Mouse (Mus musculus) ES-E14 (cell line): ENCODE measurements at regions not wholly inside any gene's neighbourhood (a gene's known extent, or its start where the extent isn't known, plus 50 kb on each side); places are given as distances from the start of the nearest gene placed in this dataset.

Experiments
- DNase-seq: peaks from one replicate; pipeline ENCODE4 v3.0.0-alpha.2; 2013; ENCODE audit warnings: low read depth, low spot score
- H3K27ac ChIP-seq: 2 replicates; pipeline ENCODE4 v1.5.1; 2012; ENCODE audit warnings: low read depth, mild to moderate bottlenecking, low read length, moderate library complexity, mixed read lengths; ENCODE audit not compliant: poor library complexity, insufficient read depth, severe bottlenecking
- H3K36me3 ChIP-seq: 2 replicates; pipeline ENCODE4 v1.6.1; 2012; ENCODE audit warnings: mild to moderate bottlenecking, low read length, moderate library complexity, mixed read lengths; ENCODE audit not compliant: control insufficient read depth, poor library complexity, insufficient read depth, severe bottlenecking
- H3K4me1 ChIP-seq, 2 experiments: fragments of 150-350 bp in 1 of 2; sonication (generic) in 1 of 2; 2 replicates each; pipeline ENCODE4 v1.6.1; 2012; ENCODE audit warnings: low read length in 2 of 2, mild to moderate bottlenecking in 1 of 2, mixed read lengths in 1 of 2; ENCODE audit not compliant: control insufficient read depth in 2 of 2, insufficient read depth in 2 of 2, poor library complexity in 1 of 2
- H3K4me3 ChIP-seq, 2 experiments: fragments of 150-350 bp in 1 of 2; sonication (generic) in 1 of 2; 2 replicates each; pipeline ENCODE4 v1.5.1; 2012; ENCODE audit warnings: low read length in 2 of 2, low read depth in 1 of 2, mild to moderate bottlenecking in 1 of 2, mixed read lengths in 1 of 2; ENCODE audit not compliant: insufficient read depth in 1 of 2, poor library complexity in 1 of 2, severe bottlenecking in 1 of 2
- H3K9ac ChIP-seq: 2 replicates; pipeline ENCODE4 v1.6.1; 2012; ENCODE audit warnings: low read depth, mild to moderate bottlenecking, low read length, mixed read lengths; ENCODE audit not compliant: poor library complexity, insufficient read depth, severe bottlenecking
- H3K9me3 ChIP-seq: fragments of 150-350 bp; sonication (generic); 2 replicates; pipeline ENCODE4 v1.6.1; 2012; ENCODE audit warnings: low read depth, mild to moderate bottlenecking, low read length; ENCODE audit not compliant: control insufficient read depth, insufficient read depth
- CHD2 ChIP-seq: IDR thresholded peaks from 2 replicates; pipeline ENCODE4 v1.6.1; 2014; ENCODE audit warnings: mild to moderate bottlenecking, low read depth, low read length, inconsistent platforms
- HCFC1 ChIP-seq: IDR thresholded peaks from 2 replicates; pipeline ENCODE4 v1.6.1; 2012; ENCODE audit warnings: low read length, inconsistent platforms, borderline replicate concordance; ENCODE audit not compliant: insufficient read depth
- MAFK ChIP-seq: IDR thresholded peaks from 2 replicates; pipeline ENCODE4 v1.6.1; 2014; ENCODE audit warnings: mild to moderate bottlenecking, low read depth, low read length, inconsistent platforms; ENCODE audit not compliant: insufficient read depth
- ZC3H11A ChIP-seq: IDR thresholded peaks from 2 replicates; pipeline ENCODE4 v1.6.1; 2012; ENCODE audit warnings: low read depth, mild to moderate bottlenecking, inconsistent platforms, low read length, borderline replicate concordance
- ZNF384 ChIP-seq: IDR thresholded peaks from 2 replicates; pipeline ENCODE4 v1.6.1; 2012; ENCODE audit warnings: low read depth, low read length, inconsistent platforms
- in situ Hi-C, 2 experiments: fragments of 600-800 bp; cut with MboI; formaldehyde crosslinking; loops; one replicate each; pipeline ENCODE4 v1.15.1; 2025; ENCODE audit warnings: low sequenced_read_pairs in 2 of 2, inconsistent platforms in 1 of 2; ENCODE audit not compliant: unreplicated experiment in 2 of 2

DNA sequence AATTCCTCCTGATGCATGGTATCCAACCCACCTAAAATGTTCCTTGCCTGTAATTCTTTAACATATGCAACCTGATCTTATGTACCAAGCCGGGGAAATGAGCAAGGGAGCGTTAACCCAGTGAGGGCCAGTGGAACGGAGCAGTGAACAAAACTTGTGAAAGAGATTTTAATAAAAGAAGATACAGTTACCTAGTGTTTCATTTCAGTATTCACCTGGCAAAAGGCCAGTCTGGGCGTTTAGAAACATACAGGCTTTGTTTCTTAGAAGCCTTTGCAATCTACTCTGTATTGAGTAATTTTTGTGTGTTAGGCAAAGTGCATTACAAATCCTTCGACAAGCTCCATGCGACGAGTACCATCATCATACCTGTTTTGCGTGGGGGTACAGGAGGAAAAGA is 91.1 kb downstream of the Gm10260 start:
- no peaks in the 10 kb centered on the region for H3K36me3 ChIP-seq
- TF ChIP-seq MAFK (no peak), ZC3H11A (no peak), HCFC1 (no peak), ZNF384 (no peak), CHD2 (no peak)
- no peak for DNase-seq
- H3K4me3 ChIP-seq = no peak overlapping the region
- no peaks in the 10 kb centered on the region for H3K9me3 ChIP-seq
- no peak overlapping the region for H3K27ac ChIP-seq
- in situ Hi-C loops = no loop called here
- H3K9ac ChIP-seq = no peak overlapping the region
- no peaks in the 10 kb centered on the region for H3K4me1 ChIP-seq

DNA sequence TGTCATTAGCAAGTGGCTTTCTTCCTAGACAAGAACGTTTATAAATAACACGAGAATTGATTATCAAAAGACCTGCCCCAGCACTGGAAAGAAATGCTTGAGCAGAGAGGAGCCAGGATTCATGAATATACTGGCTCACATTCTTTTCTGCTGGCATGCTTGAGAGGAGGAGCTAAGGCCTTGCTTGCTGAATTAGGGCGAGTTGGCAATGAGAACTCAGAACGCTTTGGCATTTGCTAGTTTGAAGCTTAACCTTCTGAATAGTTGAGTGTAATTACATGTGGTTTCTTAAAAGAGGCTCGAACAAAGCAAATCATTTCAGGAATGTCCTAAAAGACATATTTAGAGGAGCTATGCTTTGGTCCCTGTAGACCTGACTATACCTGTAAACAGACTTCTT is 91.5 kb downstream of the Gm10260 start:
- H3K27ac ChIP-seq = no peak overlapping the region
- TF ChIP-seq HCFC1 = no peak
- no peak for TF ChIP-seq ZC3H11A
- TF ChIP-seq CHD2 = no peak
- TF ChIP-seq ZNF384 = no peak
- TF ChIP-seq MAFK = no peak
- no peaks in the 10 kb centered on the region for H3K4me1 ChIP-seq
- no peak overlapping the region for H3K9ac ChIP-seq
- H3K36me3 ChIP-seq = no peaks in the 10 kb centered on the region
- H3K4me3 ChIP-seq = no peak overlapping the region
- in situ Hi-C loops = no loop called here
- no peak for DNase-seq
- H3K9me3 ChIP-seq = no peaks in the 10 kb centered on the region

DNA sequence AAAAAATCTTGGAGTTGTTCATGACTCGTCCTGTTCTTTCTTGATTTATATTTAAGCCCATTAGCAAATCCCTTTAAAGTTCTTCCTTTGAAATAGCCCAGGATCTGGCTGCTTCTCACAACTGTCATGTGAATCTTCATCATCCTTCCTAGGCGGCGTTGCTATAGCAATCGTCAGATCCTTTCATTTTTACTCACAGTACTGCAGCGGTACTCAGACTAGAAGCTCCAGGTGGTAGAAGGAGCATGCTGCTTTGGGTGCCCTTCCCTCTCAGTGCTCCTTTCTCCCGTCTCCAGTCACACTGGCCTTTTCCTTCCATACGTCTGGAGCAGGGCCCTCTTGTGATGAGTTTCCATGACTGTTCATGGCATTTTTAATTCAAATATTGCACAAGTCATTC is 93.1 kb downstream of the Gm10260 start:
- no peak for DNase-seq
- in situ Hi-C loops = no loop called here

DNA sequence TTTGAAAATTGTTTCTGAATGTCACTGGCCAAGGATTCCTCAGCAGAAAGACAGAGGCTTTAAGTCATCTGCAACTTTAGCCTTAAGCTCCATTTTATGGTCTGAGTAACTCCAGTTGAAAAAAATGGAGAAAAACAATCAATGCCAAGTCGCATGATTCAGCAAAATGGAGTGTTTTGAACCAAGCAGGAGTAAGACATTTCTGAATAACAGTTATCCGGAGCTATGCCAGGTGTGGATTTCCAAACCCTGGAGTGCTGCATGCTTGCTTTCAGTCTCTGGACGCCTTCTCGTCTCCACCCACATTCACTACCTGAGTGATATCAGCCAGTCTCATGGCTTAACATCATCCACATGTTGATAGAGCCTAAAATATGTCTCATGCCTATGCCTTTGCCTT is 93.7 kb downstream of the Gm10260 start:
- in situ Hi-C loops = no loop called here
- Histone ChIP-seq H3K9me3 (no peaks in the 10 kb centered on the region), H3K4me1 (no peaks in the 10 kb centered on the region), H3K27ac (no peak overlapping the region), H3K9ac (no peak overlapping the region), H3K4me3 (no peak overlapping the region), H3K36me3 (no peaks in the 10 kb centered on the region)
- TF ChIP-seq ZC3H11A (no peak), ZNF384 (no peak), HCFC1 (no peak), MAFK (no peak), CHD2 (no peak)
- no peak for DNase-seq

More for the DNA sequence above, 93.1 kb downstream of the Gm10260 start:
- Histone ChIP-seq H3K36me3 (no peaks in the 10 kb centered on the region), H3K4me1 (no peaks in the 10 kb centered on the region), H3K9ac (no peak overlapping the region), H3K27ac (no peak overlapping the region), H3K9me3 (no peaks in the 10 kb centered on the region), H3K4me3 (no peak overlapping the region)
- TF ChIP-seq HCFC1 (no peak), ZNF384 (no peak), MAFK (no peak), CHD2 (no peak), ZC3H11A (no peak)

DNA sequence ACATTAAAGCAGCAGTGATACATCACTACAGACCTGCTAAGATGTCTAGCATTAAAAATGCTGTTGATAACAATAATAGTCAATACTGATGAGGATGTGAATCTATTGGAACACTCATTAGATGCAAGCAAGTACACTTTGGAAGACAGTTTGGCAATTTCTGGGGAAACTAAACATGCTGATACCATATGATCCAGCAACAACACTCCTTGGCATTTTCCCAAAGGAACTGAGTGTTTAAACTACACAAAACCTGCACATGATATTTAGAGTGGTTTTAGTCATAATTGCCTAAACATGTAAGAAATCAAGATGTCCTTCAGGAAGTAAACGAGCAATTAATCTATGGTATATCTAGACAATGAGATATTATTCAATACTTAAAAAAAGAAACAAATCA is 95.2 kb downstream of the Gm10260 start:
- H3K36me3 ChIP-seq = no peaks in the 10 kb centered on the region
- no peaks in the 10 kb centered on the region for H3K9me3 ChIP-seq
- H3K4me3 ChIP-seq = no peak overlapping the region
- no peak for TF ChIP-seq ZNF384
- no peak for TF ChIP-seq HCFC1
- TF ChIP-seq ZC3H11A = no peak
- TF ChIP-seq CHD2 = no peak
- no peak for TF ChIP-seq MAFK
- no peak for DNase-seq
- H3K4me1 ChIP-seq = no peaks in the 10 kb centered on the region
- no peak overlapping the region for H3K27ac ChIP-seq
- in situ Hi-C loops = no loop called here
- no peak overlapping the region for H3K9ac ChIP-seq
